Mouse (Mus musculus) lung, postnatal 14 days (tissue): ENCODE measurements around the gene Erp27.

Experiments
- DNase-seq: peaks from one replicate; pipeline ENCODE4 v3.0.0; 2021

The Erp27 gene

GRCm38 (mm10) chr6:136939326-136940187, 17.6 kb upstream of the Erp27 start:
- DNase-seq: no peak

- DNase-seq: no peak
Measured at GRCm38 (mm10) chr6:136938331-136939126, 16.5 kb upstream of the Erp27 start.

GRCm38 (mm10) chr6:136937117-136937516, 15.1 kb upstream of the Erp27 start:
- DNase-seq: no peak

GRCm38 (mm10) chr6:136936361-136936760, 14.4 kb upstream of the Erp27 start:
- DNase-seq: no peak

- DNase-seq: no peak
Measured at GRCm38 (mm10) chr6:136935233-136935632, 13.3 kb upstream of the Erp27 start.

GRCm38 (mm10) chr6:136934068-136934467, 12.1 kb upstream of the Erp27 start:
- no peak for DNase-seq

GRCm38 (mm10) chr6:136931246-136931645, 9.3 kb upstream of the Erp27 start:
- DNase-seq: no peak

- peak; percentile 48 for DNase-seq
Measured at GRCm38 (mm10) chr6:136930677-136931076, 8.7 kb upstream of the Erp27 start.

GRCm38 (mm10) chr6:136927626-136928025, 5.6 kb upstream of the Erp27 start:
- no peak for DNase-seq

GRCm38 (mm10) chr6:136925049-136925448, 3.1 kb upstream of the Erp27 start:
- DNase-seq: no peak

- no peak for DNase-seq
Measured at GRCm38 (mm10) chr6:136923532-136923931, 1.6 kb upstream of the Erp27 start, which contains the start of gene Pde6h. Pde6h (plus strand) TSS chr6:136923832.

GRCm38 (mm10) chr6:136922871-136923270, 891 bp upstream of the Erp27 start:
- no peak for DNase-seq

- no peak for DNase-seq
Measured at GRCm38 (mm10) chr6:136921601-136922000, 379 bp downstream of the Erp27 start.

- peak; percentile 88 for DNase-seq
Measured at GRCm38 (mm10) chr6:136920320-136921257, 1.4 kb downstream of the Erp27 start.

GRCm38 (mm10) chr6:136917885-136918284, 4.1 kb downstream of the Erp27 start:
- no peak for DNase-seq

GRCm38 (mm10) chr6:136915721-136916395, 6.1 kb downstream of the Erp27 start:
- DNase-seq: no peak

- no peak for DNase-seq
Measured at GRCm38 (mm10) chr6:136914234-136914633, 7.7 kb downstream of the Erp27 start.

GRCm38 (mm10) chr6:136913384-136914126, 8.4 kb downstream of the Erp27 start:
- peak; percentile 53 for DNase-seq

- DNase-seq: no peak
Measured at GRCm38 (mm10) chr6:136912751-136913265, 9.2 kb downstream of the Erp27 start.

GRCm38 (mm10) chr6:136910247-136910890, 11.6 kb downstream of the Erp27 start:
- DNase-seq: peak; percentile 63

GRCm38 (mm10) chr6:136906937-136907293, 15.1 kb downstream of the Erp27 start:
- peak; percentile 40 for DNase-seq
